Mouse (Mus musculus): ENCODE data around the gene Ebp. TPM values are rescaled to one million over a fixed set of nuclear protein-coding genes. Genes with fewer than 3 reads are reported as not detected.

Ebp gene
- total and polyA plus RNA-seq, 3 experiments, result 44.0 to 70.9 (median 64.3) TPM

- in situ Hi-C loops (cut with MboI; ENCODE audit: low pct_ligation_motif_present, low pct_unique_long_range_greater_than_20kb, low sequenced_read_pairs), result no loop called here
- no peaks in the 10 kb centered on the region for H3K27me3 ChIP-seq (replicated peaks)
- no peak overlapping the region for H3K9ac ChIP-seq (ENCODE audit: insufficient read depth, low read depth)
- H3K4me1 ChIP-seq (ENCODE audit: control insufficient read depth in 1 of 2, insufficient read depth in 2 of 2), result peaks cover 0 to 10% of the 10 kb centered on the region in 2 experiments
- DNase-seq (ENCODE audit: extremely low read depth), result no peak
- no peak overlapping the region for H3K4me2 ChIP-seq (ENCODE audit: insufficient read depth, low read depth, poor library complexity, severe bottlenecking)
- H3K4me3 ChIP-seq (replicated peaks in 1 of 3; ENCODE audit: low read depth in 2 of 3, low read length in 2 of 3, poor library complexity in 1 of 3), result no peak overlapping the region
- TF ChIP-seq SIN3A (IDR thresholded peaks at IDR 0.05; ENCODE audit: low read length) (no peak), TCF12 (IDR thresholded peaks at IDR 0.05; ENCODE audit: low read depth, low read length) (no peak), MYC (IDR thresholded peaks at IDR 0.05; ENCODE audit: low read depth, low read length) (no peak), SMC3 (IDR thresholded peaks at IDR 0.05; ENCODE audit: low read depth, low read length) (no peak), EP300 (IDR thresholded peaks at IDR 0.05; ENCODE audit: low read length) (no peak), CTCF (conservative IDR thresholded peaks at IDR 0.05 in 1 of 2, IDR thresholded peaks at IDR 0.05 in 1 of 2; ENCODE audit: low read depth in 2 of 2, low read length in 2 of 2) (no peak), PAX5 (IDR thresholded peaks at IDR 0.05; ENCODE audit: low read length) (no peak), HCFC1 (IDR thresholded peaks at IDR 0.05; ENCODE audit: low read depth, low read length) (no peak), TBP (conservative IDR thresholded peaks at IDR 0.05; ENCODE audit: low read depth, low read length) (no peak), ZNF384 (IDR thresholded peaks at IDR 0.05; ENCODE audit: low read depth, low read length) (no peak), GABPA (IDR thresholded peaks at IDR 0.05; ENCODE audit: insufficient replicate concordance, low read depth, low read length) (no peak), CHD2 (IDR thresholded peaks at IDR 0.05; ENCODE audit: low read length) (no peak), NELFE (IDR thresholded peaks at IDR 0.05; ENCODE audit: low read depth, low read length) (no peak)
- no peaks in the 10 kb centered on the region for H3K79me2 ChIP-seq (replicated peaks; ENCODE audit: control insufficient read depth, extremely low read depth, insufficient read depth, poor library complexity, severe bottlenecking)
- no peak overlapping the region for H3K27ac ChIP-seq (ENCODE audit: insufficient read depth, low read depth)
- no peaks in the 10 kb centered on the region for H3K36me3 ChIP-seq (replicated peaks in 1 of 2; ENCODE audit: control insufficient read depth in 1 of 2, insufficient read depth in 1 of 2, low read length in 1 of 2)
- dilution Hi-C loops (cut with MboI; ENCODE audit: extremely low pct_ligation_motif_present, extremely low pct_unique_long_range_greater_than_20kb, low sequenced_read_pairs), result no loop called here
- no peaks in the 10 kb centered on the region for H3K9me3 ChIP-seq (replicated peaks; ENCODE audit: low read length)
Measured at GRCm38 (mm10) chrX:8223473-8223872, 30.2 kb upstream of the Ebp start.

DNA sequence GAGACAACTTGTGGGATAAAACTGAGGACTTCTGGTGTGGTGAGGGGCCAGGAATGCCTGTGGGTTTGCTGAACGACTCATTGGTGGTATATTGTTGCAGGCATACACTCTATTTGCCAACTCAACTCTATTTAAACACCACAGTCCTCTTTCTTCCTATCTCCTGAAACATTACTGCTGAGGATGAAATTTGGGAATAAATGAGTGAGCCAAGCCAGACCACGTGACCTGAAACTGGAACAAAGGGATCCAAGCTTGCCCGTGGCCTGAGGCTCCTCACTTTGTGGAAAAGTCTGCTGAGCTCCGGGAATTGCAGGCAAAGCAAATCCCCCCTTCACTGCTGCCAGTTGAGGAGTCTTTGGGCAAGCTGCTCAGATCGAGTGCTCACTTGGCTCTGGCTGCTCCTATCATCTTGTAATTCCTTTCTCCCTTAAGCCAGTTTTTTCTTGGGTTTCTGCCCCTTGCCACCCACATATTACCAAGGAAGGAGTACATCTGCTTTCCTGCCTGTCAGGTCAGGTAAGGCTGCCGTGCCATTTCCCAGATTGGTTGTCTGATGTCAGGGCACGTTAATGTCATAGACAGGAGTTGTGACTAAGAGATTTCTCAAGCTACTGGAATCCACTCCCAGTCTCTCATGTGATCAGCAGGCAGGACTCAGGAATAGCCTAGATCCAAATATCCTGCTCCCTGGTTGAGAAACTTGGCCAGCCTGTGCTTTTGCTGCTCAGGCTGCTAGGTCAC, 29.5 kb upstream of the Ebp start:
- H3K4me2 ChIP-seq (ENCODE audit: insufficient read depth, low read depth, poor library complexity, severe bottlenecking), result no peak overlapping the region
- H3K36me3 ChIP-seq (replicated peaks in 1 of 2; ENCODE audit: control insufficient read depth in 1 of 2, insufficient read depth in 1 of 2, low read length in 1 of 2), result no peaks in the 10 kb centered on the region
- dilution Hi-C loops (cut with MboI; ENCODE audit: extremely low pct_ligation_motif_present, extremely low pct_unique_long_range_greater_than_20kb, low sequenced_read_pairs), result no loop called here
- H3K9me3 ChIP-seq (replicated peaks; ENCODE audit: low read length), result no peaks in the 10 kb centered on the region
- in situ Hi-C loops (cut with MboI; ENCODE audit: low pct_ligation_motif_present, low pct_unique_long_range_greater_than_20kb, low sequenced_read_pairs), result no loop called here
- H3K79me2 ChIP-seq (replicated peaks; ENCODE audit: control insufficient read depth, extremely low read depth, insufficient read depth, poor library complexity, severe bottlenecking), result no peaks in the 10 kb centered on the region
- DNase-seq (ENCODE audit: extremely low read depth), result no peak
- no peak overlapping the region for H3K9ac ChIP-seq (ENCODE audit: insufficient read depth, low read depth)
- H3K4me3 ChIP-seq (replicated peaks in 1 of 3; ENCODE audit: low read depth in 2 of 3, low read length in 2 of 3, poor library complexity in 1 of 3), result no peak overlapping the region
- TF ChIP-seq ETS1 (conservative IDR thresholded peaks at IDR 0.05; ENCODE audit: low read depth, low read length) (no peak), ZNF384 (IDR thresholded peaks at IDR 0.05; ENCODE audit: low read depth, low read length) (no peak), MYC (IDR thresholded peaks at IDR 0.05; ENCODE audit: low read depth, low read length) (no peak), POLR2AphosphoS2 (IDR thresholded peaks at IDR 0.05; ENCODE audit: low read depth, low read length) (no peak), JUN (IDR thresholded peaks at IDR 0.05; ENCODE audit: insufficient read depth, low read depth, low read length) (no peak), POLR2A (IDR thresholded peaks at IDR 0.05; ENCODE audit: low read depth, low read length) (no peak), BHLHE40 (IDR thresholded peaks at IDR 0.05; ENCODE audit: low read depth, low read length) (no peak), MXI1 (IDR thresholded peaks at IDR 0.05; ENCODE audit: low read depth, low read length) (no peak), MAX (IDR thresholded peaks at IDR 0.05; ENCODE audit: low read length) (no peak), ZKSCAN1 (IDR thresholded peaks at IDR 0.05; ENCODE audit: borderline replicate concordance, low read depth, low read length) (no peak), USF1 (IDR thresholded peaks at IDR 0.05; ENCODE audit: low read depth, low read length) (no peak), CHD2 (IDR thresholded peaks at IDR 0.05; ENCODE audit: low read length) (no peak)
- H3K27me3 ChIP-seq (replicated peaks), result no peaks in the 10 kb centered on the region
- no peak overlapping the region for H3K27ac ChIP-seq (ENCODE audit: insufficient read depth, low read depth)
- H3K4me1 ChIP-seq (ENCODE audit: control insufficient read depth in 1 of 2, insufficient read depth in 2 of 2), result peaks cover 0 to 10% of the 10 kb centered on the region in 2 experiments
